Mouse (Mus musculus): ENCODE measurements around the gene Gsdma2. TPM values are rescaled to one million over a fixed set of nuclear protein-coding genes. Genes with fewer than 3 reads are reported as not detected.

Gsdma2 gene
- not detected in 2 replicates for polyA plus RNA-seq (2012; rRNA removed)

DNA sequence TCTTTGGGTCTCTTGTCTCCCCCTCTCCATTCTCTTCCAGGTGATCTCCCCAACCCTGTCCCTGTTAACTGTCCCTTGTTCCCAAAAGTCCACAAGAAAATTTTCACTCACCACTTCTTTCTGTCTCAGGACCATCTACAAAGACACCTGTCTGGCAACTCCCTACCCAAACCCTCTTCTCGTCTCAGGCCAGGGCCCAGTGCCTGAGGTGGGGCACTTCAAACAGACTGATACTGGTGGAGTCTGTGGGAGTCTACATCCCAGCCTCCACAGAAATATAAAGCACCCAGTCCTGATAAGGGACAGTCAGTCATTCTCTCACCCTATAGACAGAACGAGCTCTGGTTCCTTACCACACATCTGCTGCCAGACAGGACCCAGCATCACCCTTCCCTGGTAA is at the start of gene Gsdma2:
TSS of gene Gsdma2 (plus strand) at position 301 of the 400 bp plus-strand sequence.

DNA sequence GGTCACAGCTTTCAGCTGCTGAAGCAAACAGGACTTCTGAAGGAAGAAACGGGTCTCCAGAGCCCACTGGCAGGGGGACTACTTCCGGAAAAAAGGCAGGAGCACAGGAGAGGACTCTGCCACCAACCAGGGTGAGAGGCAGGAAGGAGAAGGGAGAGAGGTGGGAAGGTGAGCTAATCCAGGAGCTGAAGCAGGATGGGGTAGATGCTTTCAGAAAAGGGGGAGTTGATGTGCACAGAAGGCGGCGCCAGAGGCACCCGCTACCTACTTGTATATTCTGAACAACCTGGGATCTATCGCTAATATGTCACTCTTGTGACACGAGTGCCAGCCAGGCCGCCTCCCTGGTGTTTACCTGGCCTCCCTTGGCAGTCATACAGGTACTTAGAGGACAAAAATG is 48.6 kb upstream of the Gsdma2 start, which contains the start of gene Lrrc3c:
TSS of gene Lrrc3c (plus strand) at position 301 of the 400 bp plus-strand sequence.

DNA sequence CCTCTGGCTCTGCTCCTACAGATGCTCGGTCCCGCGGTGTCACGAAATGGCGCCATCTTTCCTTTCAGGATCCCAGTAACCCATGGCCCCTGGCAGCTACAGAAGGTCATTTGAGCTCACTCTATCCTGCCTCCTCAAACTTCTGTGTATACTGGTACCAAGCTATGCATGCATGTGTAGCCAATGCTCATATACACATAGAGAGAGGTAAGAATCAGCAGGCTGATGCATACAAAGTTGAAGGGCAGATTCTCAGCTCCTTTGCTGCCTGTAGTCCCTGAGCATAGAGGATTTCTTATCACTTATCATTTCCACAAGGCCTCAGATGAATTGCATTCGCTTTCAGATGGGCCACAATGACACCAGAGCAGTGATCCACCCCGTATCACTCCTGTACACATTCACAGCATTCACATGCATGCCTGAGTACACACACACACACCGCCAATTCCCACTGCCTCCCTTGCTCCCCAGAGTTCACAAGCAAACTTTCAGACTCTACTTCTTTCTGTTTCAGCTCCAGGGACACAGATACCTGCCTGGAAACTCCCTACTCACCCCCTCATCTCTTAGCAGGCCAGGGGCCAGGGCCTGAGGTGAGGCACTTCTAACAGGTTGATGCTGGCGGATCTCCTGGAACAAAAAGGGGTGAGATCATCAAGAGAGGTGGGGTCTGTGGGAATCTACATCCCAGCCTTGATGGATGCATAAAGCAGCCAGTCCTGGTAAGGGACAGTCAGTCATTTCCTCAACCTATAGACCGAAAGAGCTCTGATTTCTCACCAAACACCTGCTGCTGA is 20.7 kb upstream of the Gsdma2 start, which contains the start of the genes Gm12355 and Gsdma3:
TSS of gene Gm12355 (minus strand) at position 51 of the 800 bp plus-strand sequence.
TSS of gene Gsdma3 (plus strand) at position 750 of the 800 bp plus-strand sequence.

GRCm38 (mm10) chr11:98664091-98664490 is 17.5 kb downstream of the Gsdma2 start, which contains the start of gene Gsdma:
Gene Gsdma, plus strand, starts transcription at chr11:98664351.

GRCm38 (mm10) chr11:98681786-98682745 is 35.5 kb downstream of the Gsdma2 start, which contains the start of gene Psmd3:
Gene Psmd3, plus strand, starts transcription at chr11:98682554.

GRCm38 (mm10) chr11:98701213-98701670 is 54.7 kb downstream of the Gsdma2 start, which contains the start of gene Csf3:
Gene Csf3, plus strand, starts transcription at chr11:98701263.

Other genes with a start within 250 kb of the Gsdma2 start
- gene Pgap3, start 246.3 kb upstream of the Gsdma2 start, polyA plus RNA-seq (2012; rRNA removed), result 53.6 and 64.8 TPM in 2 replicates
- 115 and 133 TPM in 2 replicates for gene Erbb2, start 234.3 kb upstream of the Gsdma2 start, polyA plus RNA-seq (2012; rRNA removed)
- 70.4 and 77.0 TPM in 2 replicates for gene Mien1, start 207.8 kb upstream of the Gsdma2 start, polyA plus RNA-seq (2012; rRNA removed)
- gene Grb7, start 200.4 kb upstream of the Gsdma2 start, polyA plus RNA-seq (2012; rRNA removed), result 120 and 136 TPM in 2 replicates
- 2.0 and 3.7 TPM in 2 replicates for gene Ikzf3, start 100.7 kb upstream of the Gsdma2 start, polyA plus RNA-seq (2012; rRNA removed)
- 0.07 TPM in 1 of 2 replicates, not detected in the other for gene Zpbp2, start 95.7 kb upstream of the Gsdma2 start, polyA plus RNA-seq (2012; rRNA removed)
- gene Ormdl3, start 59.4 kb upstream of the Gsdma2 start, polyA plus RNA-seq (2012; rRNA removed), result 45.6 and 52.7 TPM in 2 replicates
- gene Lrrc3c, start 48.5 kb upstream of the Gsdma2 start, polyA plus RNA-seq (2012; rRNA removed), result not detected in 2 replicates
- gene Gm12355, start 21.1 kb upstream of the Gsdma2 start, polyA plus RNA-seq (2012; rRNA removed), result not detected in 2 replicates
- gene Gsdma3, start 20.4 kb upstream of the Gsdma2 start, polyA plus RNA-seq (2012; rRNA removed), result not detected in 2 replicates
- gene Gsdma, start 17.6 kb downstream of the Gsdma2 start, polyA plus RNA-seq (2012; rRNA removed), result 0.69 and 0.73 TPM in 2 replicates
- 141 and 155 TPM in 2 replicates for gene Psmd3, start 35.8 kb downstream of the Gsdma2 start, polyA plus RNA-seq (2012; rRNA removed)
- gene Csf3, start 54.5 kb downstream of the Gsdma2 start, polyA plus RNA-seq (2012; rRNA removed), result 0.15 TPM in 1 of 2 replicates, not detected in the other
- 55.2 and 59.0 TPM in 2 replicates for gene Med24, start 82.7 kb downstream of the Gsdma2 start, polyA plus RNA-seq (2012; rRNA removed)
- 92.5 and 95.9 TPM in 2 replicates for gene Thra, start 93.9 kb downstream of the Gsdma2 start, polyA plus RNA-seq (2012; rRNA removed)
- gene Nr1d1, start 128.6 kb downstream of the Gsdma2 start, polyA plus RNA-seq (2012; rRNA removed), result 109 and 137 TPM in 2 replicates
- 41.3 and 41.4 TPM in 2 replicates for gene Msl1, start 148.8 kb downstream of the Gsdma2 start, polyA plus RNA-seq (2012; rRNA removed)
- gene Casc3, start 158.1 kb downstream of the Gsdma2 start, polyA plus RNA-seq (2012; rRNA removed), result 29.8 and 31.0 TPM in 2 replicates
- 101 and 113 TPM in 2 replicates for gene Rapgefl1, start 190.0 kb downstream of the Gsdma2 start, polyA plus RNA-seq (2012; rRNA removed)
- gene Wipf2, start 216.9 kb downstream of the Gsdma2 start, polyA plus RNA-seq (2012; rRNA removed), result 13.4 and 17.6 TPM in 2 replicates